ENCODE assay signal across 9 mouse cellular contexts in genomic region chr5:23431070-23431864, GRCm38 (mm10). TPM values are rescaled to one million over a fixed set of nuclear protein-coding genes. Genes with fewer than 3 reads are reported as not detected.
A peak's percentile ranks its signal among the peaks of the same experiment; 100 is the strongest.
DNase-seq lines count a peak whose midpoint lies in the region; ATAC-seq lines count a peak whose summit lies in the region.
"Had no signal": no experiment of that assay in that cellular context is flagged by ENCODE, and none has a peak within 500 bp of the region (broad histone marks: within the 10 kb centered on the region; RNA-seq: fewer than 3 reads in every experiment).

No protein-coding gene starts in this region.

- H3K9ac ChIP-seq in kidney, embryonic 16.5 days (replicated peaks; ENCODE audit: low read length): peak overlapping the region; percentile 62
- no peak overlapping the region; the same call in 1 of the 2 replicates for H3K9ac ChIP-seq in intestine, embryonic 15.5 days
- H3K9ac ChIP-seq in neural tube, embryonic 12.5 days: peak overlapping the region; percentile 17; the same call in 1 of the 2 replicates

- peaks cover 28% of the 10 kb centered on the region for H3K4me1 ChIP-seq in kidney, embryonic 16.5 days (ENCODE audit: insufficient read depth, low read length)
- H3K4me1 ChIP-seq in embryonic facial prominence, embryonic 10.5 days: peaks cover 33% of the 10 kb centered on the region
- H3K4me1 ChIP-seq in intestine, embryonic 15.5 days (replicated peaks): 0 out of 2 replicates have a peak, but pooled peaks cover 7% of the 10 kb centered on the region
- peaks cover 30% of the 10 kb centered on the region for H3K4me1 ChIP-seq in neural tube, embryonic 12.5 days

- H3K9me3 ChIP-seq in kidney, embryonic 16.5 days (ENCODE audit: low read length): no peaks in the 10 kb centered on the region
- H3K9me3 ChIP-seq in embryonic facial prominence, embryonic 10.5 days: no peaks in the 10 kb centered on the region
- H3K9me3 ChIP-seq in intestine, embryonic 15.5 days: no peaks in the 10 kb centered on the region
- no peaks in the 10 kb centered on the region for H3K9me3 ChIP-seq in neural tube, embryonic 12.5 days

- peaks cover 4% of the 10 kb centered on the region; the same call in 1 of the 2 replicates for H3K36me3 ChIP-seq in kidney, embryonic 16.5 days (ENCODE audit: insufficient read depth, low read length)
- peaks cover 17% of the 10 kb centered on the region for H3K36me3 ChIP-seq in embryonic facial prominence, embryonic 10.5 days (replicated peaks)
- H3K36me3 ChIP-seq in intestine, embryonic 15.5 days: no peaks in the 10 kb centered on the region
- H3K36me3 ChIP-seq in neural tube, embryonic 12.5 days: 0 out of 2 replicates have a peak, but pooled peaks cover 4% of the 10 kb centered on the region

- ATAC-seq in kidney, embryonic 16.5 days (ENCODE audit: low FRiP score, low TSS enrichment): no peak
- ATAC-seq in intestine, embryonic 15.5 days: no peak
- ATAC-seq in neural tube, embryonic 12.5 days (ENCODE audit: low FRiP score, low read depth): no peak

- H3K27me3 ChIP-seq in kidney, embryonic 16.5 days (ENCODE audit: insufficient read depth, low read length): no peaks in the 10 kb centered on the region
- no peaks in the 10 kb centered on the region for H3K27me3 ChIP-seq in embryonic facial prominence, embryonic 10.5 days (replicated peaks; ENCODE audit: low read depth, poor library complexity, severe bottlenecking)
- no peaks in the 10 kb centered on the region for H3K27me3 ChIP-seq in intestine, embryonic 15.5 days (replicated peaks)
- H3K27me3 ChIP-seq in neural tube, embryonic 12.5 days (replicated peaks): no peaks in the 10 kb centered on the region

- WGBS in kidney, embryonic 16.5 days: 14% methylated on average over 10 of the region's 10 CpGs
- WGBS in embryonic facial prominence, embryonic 10.5 days: 56% methylated on average over 10 of the region's 10 CpGs
- 5% methylated on average over 10 of the region's 10 CpGs for WGBS in intestine, embryonic 15.5 days
- WGBS in neural tube, embryonic 12.5 days: 33% methylated on average over 10 of the region's 10 CpGs

- DNase-seq in kidney, postnatal 14 days: no peak
- DNase-seq in embryonic facial prominence, embryonic 10.5 days (ENCODE audit: low spot score): no peak
- no peak for DNase-seq in urinary bladder, postnatal 14 days (ENCODE audit: low spot score)
- no peak for DNase-seq in spleen, postnatal 36 days (ENCODE audit: low spot score in 2 of 2)
- no peak for DNase-seq in lung, postnatal 4 days
- DNase-seq: adrenal gland, postnatal 10 days had no signal

- H3K4me2 ChIP-seq in kidney, embryonic 16.5 days (replicated peaks; ENCODE audit: low read depth, low read length): peak overlapping the region; percentile 86
- peak overlapping the region; percentile 65 for H3K4me2 ChIP-seq in intestine, embryonic 15.5 days (replicated peaks)
- H3K4me2 ChIP-seq in neural tube, embryonic 12.5 days (replicated peaks): peak overlapping the region; percentile 83

- H3K4me3 ChIP-seq in kidney, embryonic 16.5 days (ENCODE audit: low read length): peak overlapping the region; percentile 46
- H3K4me3 ChIP-seq in embryonic facial prominence, embryonic 10.5 days: peak overlapping the region; percentile 95
- H3K4me3 ChIP-seq in intestine, embryonic 15.5 days (replicated peaks): peak overlapping the region; percentile 30
- peak overlapping the region; percentile 36 for H3K4me3 ChIP-seq in neural tube, embryonic 12.5 days

- peak overlapping the region; percentile 43; the same call in 1 of the 2 replicates for H3K27ac ChIP-seq in kidney, embryonic 16.5 days (ENCODE audit: low read length)
- H3K27ac ChIP-seq in embryonic facial prominence, embryonic 10.5 days (replicated peaks): peak overlapping the region; percentile 100
- no peak overlapping the region for H3K27ac ChIP-seq in intestine, embryonic 15.5 days
- no peak overlapping the region for H3K27ac ChIP-seq in neural tube, embryonic 12.5 days

RNA-seq across cellular contexts. Expression of gene Kmt2e, which starts 3.0 kb away (rescaled TPM):
- 98.8 and 99.9 TPM in 2 replicates for polyA plus RNA-seq in kidney, embryonic 16.5 days (2015; fragmentation: Nextera tagmentation; extraction: Ambion mirVana)
- 86.7 TPM in 2 replicates for polyA plus RNA-seq in embryonic facial prominence, embryonic 10.5 days (2016; fragmentation: Nextera tagmentation; extraction: Ambion mirVana)
- 77.2 and 86.4 TPM in 2 replicates for polyA plus RNA-seq in intestine, embryonic 15.5 days (2015; fragmentation: Nextera tagmentation; extraction: Ambion mirVana)
- polyA plus RNA-seq in neural tube, embryonic 12.5 days (2016; fragmentation: Nextera tagmentation; extraction: Ambion mirVana): 142 and 145 TPM in 2 replicates

Comparison
In these comparisons a context has a peak if more than half of its experiments do, and no peak if none do; other contexts are left out.
1. H3K27ac ChIP-seq: peak in kidney, embryonic 16.5 days (single experiment) and embryonic facial prominence, embryonic 10.5 days (single experiment); none in intestine, embryonic 15.5 days (single experiment) and neural tube, embryonic 12.5 days (single experiment).
2. H3K4me3 ChIP-seq: peak in every context shown above with its lines; median percentile 95 in embryonic facial prominence, embryonic 10.5 days; 46 in kidney, embryonic 16.5 days; 36 in neural tube, embryonic 12.5 days; 30 in intestine, embryonic 15.5 days.
3. Peak in every context shown above with its lines, with median percentiles within 50 percentile points of each other: H3K4me2 ChIP-seq.